Mouse (Mus musculus) MEL-GATA-1-ER (cell line): ENCODE results near the gene Dmrt1.

Experiments used
- DNase-seq: peaks from one replicate; pipeline ENCODE4 v3.0.0-alpha.2; 2012; ENCODE audit warnings: low read depth; ENCODE audit errors: extremely low read depth

The Dmrt1 gene

GRCm38 (mm10) chr19:25615889-25616288 lies 110.5 kb downstream of the Dmrt1 start:
- no peak for DNase-seq

GRCm38 (mm10) chr19:25622291-25623251 lies 117.2 kb downstream of the Dmrt1 start:
- DNase-seq: no peak

- DNase-seq: no peak
These were observed 123.1 kb downstream of the Dmrt1 start for GRCm38 (mm10) chr19:25628490-25628889.

- DNase-seq: no peak
These were observed 129.7 kb downstream of the Dmrt1 start for GRCm38 (mm10) chr19:25635119-25635518.

DNA sequence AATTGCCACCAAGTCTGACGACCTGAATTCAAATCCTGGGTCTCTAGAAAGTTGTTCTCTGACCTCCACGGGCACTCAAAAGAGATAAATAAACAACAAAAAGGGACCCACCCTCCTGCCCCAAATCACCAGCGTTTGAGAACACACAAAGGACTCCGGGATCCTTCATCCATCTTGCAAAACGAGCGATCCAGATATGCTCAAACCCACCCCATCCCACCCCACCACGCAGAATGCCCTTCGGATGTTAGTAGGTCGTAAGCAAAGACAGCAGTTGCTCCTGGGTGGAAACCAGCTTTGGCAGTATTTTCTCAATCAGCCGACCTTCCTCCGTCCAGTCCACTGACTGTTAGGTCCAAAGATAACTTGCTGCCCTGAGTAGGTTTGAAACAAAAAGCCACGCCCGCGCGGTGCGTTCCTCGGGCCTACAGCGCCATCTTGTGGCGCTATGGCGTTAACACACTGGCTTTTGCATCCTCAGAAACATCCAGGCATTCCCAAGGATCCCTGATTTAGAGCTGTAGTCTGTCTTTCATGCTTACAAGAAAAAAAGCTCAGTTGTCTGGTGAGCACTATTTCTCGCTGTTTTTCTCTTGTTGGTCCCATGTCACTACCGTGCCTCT lies 130.3 kb downstream of the Dmrt1 start:
- peak; percentile 12 for DNase-seq

DNA sequence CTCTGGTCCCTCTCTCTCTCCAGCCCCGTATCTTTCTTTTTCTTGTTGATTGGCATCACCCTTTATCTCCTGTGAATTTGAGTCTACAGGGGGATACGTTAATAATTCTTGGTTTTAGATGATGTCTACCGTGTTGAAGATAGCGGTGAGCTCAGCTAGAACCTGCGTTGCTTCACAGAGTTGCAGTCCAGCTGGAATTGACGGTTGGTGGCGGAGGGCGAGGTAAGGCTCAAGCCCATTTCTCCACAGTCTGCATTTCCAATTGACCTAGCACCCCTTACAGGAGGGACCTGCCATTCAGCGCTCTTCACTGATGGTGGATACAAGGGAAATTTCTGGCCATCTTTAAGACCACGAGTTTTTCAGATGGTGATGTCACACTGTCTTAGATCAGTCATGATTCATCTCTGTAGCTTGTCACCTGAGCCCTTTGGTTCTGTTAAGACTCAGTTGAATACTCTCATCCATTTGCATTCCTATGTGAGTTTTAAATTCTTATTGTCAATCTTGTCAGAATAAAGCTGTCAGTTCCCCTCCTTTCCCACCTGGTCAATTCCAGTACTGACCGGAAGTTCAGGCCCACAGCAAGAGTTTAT lies 133.4 kb downstream of the Dmrt1 start:
- DNase-seq: no peak

DNA sequence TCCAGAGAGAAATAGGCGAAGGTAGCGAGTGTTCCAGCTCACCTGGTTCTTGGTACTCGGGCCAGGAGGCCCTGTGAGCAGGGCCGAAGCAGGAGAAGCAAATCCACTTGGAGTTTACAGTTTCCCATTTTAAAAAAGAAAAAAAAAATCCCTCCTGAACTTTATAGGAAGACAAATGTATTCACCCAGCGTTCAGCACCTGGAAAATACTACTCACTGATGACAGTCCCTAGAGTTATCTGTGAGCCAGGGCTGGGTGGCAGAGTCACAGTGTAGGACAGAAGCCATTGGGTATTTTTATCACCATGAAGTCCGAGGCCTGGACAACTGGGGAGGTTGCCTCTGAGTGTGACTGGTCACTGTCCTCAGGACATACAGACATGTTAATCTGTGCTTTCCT lies 136.4 kb downstream of the Dmrt1 start:
- DNase-seq: no peak

DNA sequence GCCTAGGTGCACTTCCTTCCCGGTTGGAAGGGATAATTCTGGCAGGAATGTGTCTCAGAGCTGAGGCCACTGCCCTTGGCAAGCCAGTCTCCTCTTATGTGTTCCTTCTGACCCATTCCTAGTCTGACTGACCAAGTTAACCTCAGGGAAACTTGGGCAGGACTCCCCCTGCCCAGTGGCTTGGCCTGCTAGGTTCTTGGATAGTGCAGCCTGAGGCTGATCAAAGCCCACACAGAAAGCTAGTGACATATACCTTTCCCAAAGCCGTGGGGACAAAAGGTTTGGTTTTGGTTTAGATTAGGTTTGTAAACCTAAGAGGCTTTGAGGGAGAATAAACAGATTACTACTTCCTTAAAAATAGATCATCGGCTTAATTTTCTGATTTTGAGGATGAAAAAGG lies 141.7 kb downstream of the Dmrt1 start:
- DNase-seq: no peak

DNA sequence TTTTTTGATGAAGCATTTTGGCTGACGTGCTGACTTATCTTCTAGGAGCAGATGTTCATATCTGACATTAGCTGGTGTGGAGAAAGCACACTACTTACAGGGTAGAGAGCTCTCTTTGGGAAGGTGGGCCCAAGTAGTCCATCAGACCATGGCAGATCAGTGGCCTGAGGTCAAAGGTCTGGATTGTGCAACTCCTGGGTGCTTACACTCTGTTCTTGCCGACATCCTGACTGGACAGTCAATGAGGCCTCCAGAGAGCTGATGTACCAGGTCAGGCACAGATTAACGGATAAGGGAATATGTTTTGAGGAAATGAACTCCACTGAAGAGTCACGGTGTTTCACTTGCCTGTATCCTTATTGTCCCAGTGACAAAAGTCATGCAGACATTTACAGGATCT lies 143.3 kb downstream of the Dmrt1 start:
- no peak for DNase-seq

DNA sequence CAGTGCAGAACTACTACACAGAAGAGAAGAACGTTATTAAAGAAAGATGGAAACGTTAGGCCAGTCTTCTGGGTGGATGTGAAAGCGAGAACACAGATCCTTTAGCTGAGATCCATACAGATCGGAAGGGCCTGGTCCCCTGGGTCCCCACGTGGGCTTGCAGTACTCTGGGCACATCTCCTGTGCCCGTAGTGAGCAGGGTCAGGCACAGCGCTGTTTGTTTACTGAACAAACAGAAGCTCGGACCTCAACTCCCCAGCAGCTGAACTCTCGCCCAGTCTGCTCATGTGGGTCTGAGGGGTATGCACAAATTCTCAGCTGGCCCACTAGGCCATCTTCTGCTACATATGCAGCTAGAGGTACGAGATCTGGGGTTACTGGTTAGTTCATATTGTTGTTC lies 145.1 kb downstream of the Dmrt1 start:
- DNase-seq: no peak

- no peak for DNase-seq
These were observed 147.1 kb downstream of the Dmrt1 start for GRCm38 (mm10) chr19:25652560-25652959.
